Mouse (Mus musculus): ENCODE data around the gene Hdgf. TPM values are rescaled to one million over a fixed set of nuclear protein-coding genes. Genes with fewer than 3 reads are reported as not detected.

The Hdgf gene
- polyA plus RNA-seq, 1 experiment from 2014 or later = 154 TPM

GRCm38 (mm10) chr3:87959371-87959770, 53.2 kb downstream of the Hdgf start:
- 57% methylated on average over 7 of the region's 7 CpGs for WGBS
- peaks cover 16 to 18% of the 10 kb centered on the region in 2 experiments for H3K4me1 ChIP-seq (ENCODE audit: control insufficient read depth in 2 of 2, insufficient read depth in 2 of 2, low read length in 2 of 2)
- H3K4me3 ChIP-seq (ENCODE audit: control insufficient read depth in 1 of 2, insufficient read depth in 1 of 2, low read depth in 1 of 2, low read length in 2 of 2) = no peak overlapping the region
- ATAC-seq (ENCODE audit: insufficient number of reproducible peaks, insufficient read depth, low FRiP score, low read depth) = no peak
- no peak overlapping the region for H3K4me2 ChIP-seq (ENCODE audit: low read length)
- H3K9me3 ChIP-seq (ENCODE audit: control insufficient read depth, low read length) = no peaks in the 10 kb centered on the region
- H3K27me3 ChIP-seq (ENCODE audit: control insufficient read depth, insufficient read depth, low read length) = peaks cover 4% of the 10 kb centered on the region; the same call in 1 of the 2 replicates
- H3K36me3 ChIP-seq (ENCODE audit: control insufficient read depth, insufficient read depth, low read length) = no peaks in the 10 kb centered on the region
- H3K27ac ChIP-seq (replicated peaks in 1 of 2; ENCODE audit: control insufficient read depth in 1 of 2, insufficient read depth in 1 of 2, low read depth in 2 of 2, low read length in 2 of 2) = peak overlapping the region in 1 of 2 experiments; percentile 93; a peak in 1 of 4 replicates
- H3K9ac ChIP-seq (ENCODE audit: low read length) = no peak overlapping the region

- peak overlapping the region; percentile 57 to 66 for H3K4me3 ChIP-seq (ENCODE audit: control insufficient read depth in 1 of 2, insufficient read depth in 1 of 2, low read depth in 1 of 2, low read length in 2 of 2)
- H3K27me3 ChIP-seq (ENCODE audit: control insufficient read depth, insufficient read depth, low read length) = peaks cover 4% of the 10 kb centered on the region; the same call in 1 of the 2 replicates
- no peak for ATAC-seq (ENCODE audit: insufficient number of reproducible peaks, insufficient read depth, low FRiP score, low read depth)
- WGBS = 7% methylated on average over 10 of the region's 10 CpGs
- peak overlapping the region; percentile 85 for H3K9ac ChIP-seq (ENCODE audit: low read length)
- H3K4me1 ChIP-seq (ENCODE audit: control insufficient read depth in 2 of 2, insufficient read depth in 2 of 2, low read length in 2 of 2) = peaks cover 16 to 18% of the 10 kb centered on the region in 2 experiments
- peak overlapping the region; percentile 93 to 96 for H3K27ac ChIP-seq (replicated peaks in 1 of 2; ENCODE audit: control insufficient read depth in 1 of 2, insufficient read depth in 1 of 2, low read depth in 2 of 2, low read length in 2 of 2)
- peak overlapping the region; percentile 89 for H3K4me2 ChIP-seq (ENCODE audit: low read length)
- H3K36me3 ChIP-seq (ENCODE audit: control insufficient read depth, insufficient read depth, low read length) = no peaks in the 10 kb centered on the region
- no peaks in the 10 kb centered on the region for H3K9me3 ChIP-seq (ENCODE audit: control insufficient read depth, low read length)
Measured at GRCm38 (mm10) chr3:87960191-87960585, 54.1 kb downstream of the Hdgf start.

- Histone ChIP-seq H3K4me1 (ENCODE audit: control insufficient read depth in 2 of 2, insufficient read depth in 2 of 2, low read length in 2 of 2) (peaks cover 16 to 18% of the 10 kb centered on the region in 2 experiments), H3K4me2 (ENCODE audit: low read length) (peak overlapping the region; percentile 89), H3K4me3 (ENCODE audit: control insufficient read depth in 1 of 2, insufficient read depth in 1 of 2, low read depth in 1 of 2, low read length in 2 of 2) (peak overlapping the region; percentile 57 to 66), H3K36me3 (ENCODE audit: control insufficient read depth, insufficient read depth, low read length) (no peaks in the 10 kb centered on the region), H3K27ac (replicated peaks in 1 of 2; ENCODE audit: control insufficient read depth in 1 of 2, insufficient read depth in 1 of 2, low read depth in 2 of 2, low read length in 2 of 2) (peak overlapping the region; percentile 93 to 96), H3K9me3 (ENCODE audit: control insufficient read depth, low read length) (no peaks in the 10 kb centered on the region), H3K9ac (ENCODE audit: low read length) (peak overlapping the region; percentile 85), H3K27me3 (ENCODE audit: control insufficient read depth, insufficient read depth, low read length) (peaks cover 4% of the 10 kb centered on the region; the same call in 1 of the 2 replicates)
- WGBS = 1% methylated on average over 27 of the region's 27 CpGs
- ATAC-seq (ENCODE audit: insufficient number of reproducible peaks, insufficient read depth, low FRiP score, low read depth) = peak; percentile 96
Measured at GRCm38 (mm10) chr3:87960586-87961191, 54.6 kb downstream of the Hdgf start.

Other genes starting within 250 kb of the Hdgf start
- gene Lrrc71, start 157.7 kb upstream of the Hdgf start, polyA plus RNA-seq (2014; fragmentation: Nextera tagmentation; extraction: Ambion mirVana) = 0.12 and 0.32 TPM in 2 replicates
- gene Ntrk1, start 111.2 kb upstream of the Hdgf start, polyA plus RNA-seq (2014; fragmentation: Nextera tagmentation; extraction: Ambion mirVana) = 0.15 and 0.18 TPM in 2 replicates
- gene Insrr, start 109.4 kb upstream of the Hdgf start, polyA plus RNA-seq (2014; fragmentation: Nextera tagmentation; extraction: Ambion mirVana) = 0.08 TPM in 1 of 2 replicates, not detected in the other
- gene Pear1, start 82.0 kb upstream of the Hdgf start, polyA plus RNA-seq (2014; fragmentation: Nextera tagmentation; extraction: Ambion mirVana) = 16.2 and 17.0 TPM in 2 replicates
- 0.15 TPM in 1 of 2 replicates, not detected in the other for gene Sh2d2a, start 59.6 kb upstream of the Hdgf start, polyA plus RNA-seq (2014; fragmentation: Nextera tagmentation; extraction: Ambion mirVana)
- 10.1 and 11.7 TPM in 2 replicates for gene Prcc, start 20.7 kb upstream of the Hdgf start, polyA plus RNA-seq (2014; fragmentation: Nextera tagmentation; extraction: Ambion mirVana)
- gene Mrpl24, start 13.2 kb downstream of the Hdgf start, polyA plus RNA-seq (2014; fragmentation: Nextera tagmentation; extraction: Ambion mirVana) = 64.1 and 67.9 TPM in 2 replicates
- gene Isg20l2, start 24.0 kb downstream of the Hdgf start, polyA plus RNA-seq (2014; fragmentation: Nextera tagmentation; extraction: Ambion mirVana) = 18.5 and 19.3 TPM in 2 replicates
- 10.9 and 14.4 TPM in 2 replicates for gene Rrnad1, start 24.4 kb downstream of the Hdgf start, polyA plus RNA-seq (2014; fragmentation: Nextera tagmentation; extraction: Ambion mirVana)
- gene Crabp2, start 42.3 kb downstream of the Hdgf start, polyA plus RNA-seq (2014; fragmentation: Nextera tagmentation; extraction: Ambion mirVana) = 1.6 and 2.4 TPM in 2 replicates
- gene Nes, start 64.8 kb downstream of the Hdgf start, polyA plus RNA-seq (2014; fragmentation: Nextera tagmentation; extraction: Ambion mirVana) = 9.8 and 10.7 TPM in 2 replicates
- 0.31 TPM in 1 of 2 replicates, not detected in the other for gene Bcan, start 93.9 kb downstream of the Hdgf start, polyA plus RNA-seq (2014; fragmentation: Nextera tagmentation; extraction: Ambion mirVana)
- gene Hapln2, start 121.3 kb downstream of the Hdgf start, polyA plus RNA-seq (2014; fragmentation: Nextera tagmentation; extraction: Ambion mirVana) = 0.58 TPM in 1 of 2 replicates, not detected in the other
- 14.7 and 16.7 TPM in 2 replicates for gene Gpatch4, start 136.8 kb downstream of the Hdgf start, polyA plus RNA-seq (2014; fragmentation: Nextera tagmentation; extraction: Ambion mirVana)
- gene Naxe, start 152.2 kb downstream of the Hdgf start, polyA plus RNA-seq (2014; fragmentation: Nextera tagmentation; extraction: Ambion mirVana) = 161 and 168 TPM in 2 replicates
- gene Ttc24, start 172.0 kb downstream of the Hdgf start, polyA plus RNA-seq (2014; fragmentation: Nextera tagmentation; extraction: Ambion mirVana) = not detected in 2 replicates
- gene Iqgap3, start 175.7 kb downstream of the Hdgf start, polyA plus RNA-seq (2014; fragmentation: Nextera tagmentation; extraction: Ambion mirVana) = 22.8 and 26.4 TPM in 2 replicates
- gene Mef2d, start 236.1 kb downstream of the Hdgf start, polyA plus RNA-seq (2014; fragmentation: Nextera tagmentation; extraction: Ambion mirVana) = 52.1 and 52.7 TPM in 2 replicates

Data from heart, embryonic 14.5 days (tissue).